Mouse (Mus musculus) T-cell, adult 2 months (primary cell): Measurements from ENCODE around the gene Ahdc1.
"Not testable (repeated sequence)": the region's sequence is repeated elsewhere in the genome, so short reads cannot be mapped to it uniquely, and the experiment has no call there.

Experiments used
- DNase-seq: peaks from one replicate; pipeline ENCODE4 v3.0.0; 2022; ENCODE audit warnings: low spot score

Ahdc1 gene

DNA sequence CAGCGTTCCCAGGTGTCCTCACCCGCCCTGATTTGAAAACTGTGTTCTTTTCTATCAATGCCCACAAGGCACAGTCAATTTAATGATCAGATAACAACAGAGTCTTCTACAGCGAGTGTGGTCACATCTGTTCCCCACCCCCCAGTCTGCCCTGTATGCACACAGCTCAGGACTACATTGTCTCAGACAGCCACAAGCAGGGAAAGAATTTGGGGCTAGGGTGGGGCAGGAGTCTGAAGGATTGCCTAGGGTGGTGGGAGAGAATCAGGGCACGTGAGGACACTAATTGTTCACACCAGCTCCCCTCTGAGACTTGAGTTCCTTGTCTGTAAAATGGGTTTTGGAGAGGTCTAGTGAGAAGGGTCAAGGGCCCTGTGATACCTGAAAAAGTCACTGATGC is 17.5 kb upstream of the Ahdc1 start:
- DNase-seq, result no peak

DNA sequence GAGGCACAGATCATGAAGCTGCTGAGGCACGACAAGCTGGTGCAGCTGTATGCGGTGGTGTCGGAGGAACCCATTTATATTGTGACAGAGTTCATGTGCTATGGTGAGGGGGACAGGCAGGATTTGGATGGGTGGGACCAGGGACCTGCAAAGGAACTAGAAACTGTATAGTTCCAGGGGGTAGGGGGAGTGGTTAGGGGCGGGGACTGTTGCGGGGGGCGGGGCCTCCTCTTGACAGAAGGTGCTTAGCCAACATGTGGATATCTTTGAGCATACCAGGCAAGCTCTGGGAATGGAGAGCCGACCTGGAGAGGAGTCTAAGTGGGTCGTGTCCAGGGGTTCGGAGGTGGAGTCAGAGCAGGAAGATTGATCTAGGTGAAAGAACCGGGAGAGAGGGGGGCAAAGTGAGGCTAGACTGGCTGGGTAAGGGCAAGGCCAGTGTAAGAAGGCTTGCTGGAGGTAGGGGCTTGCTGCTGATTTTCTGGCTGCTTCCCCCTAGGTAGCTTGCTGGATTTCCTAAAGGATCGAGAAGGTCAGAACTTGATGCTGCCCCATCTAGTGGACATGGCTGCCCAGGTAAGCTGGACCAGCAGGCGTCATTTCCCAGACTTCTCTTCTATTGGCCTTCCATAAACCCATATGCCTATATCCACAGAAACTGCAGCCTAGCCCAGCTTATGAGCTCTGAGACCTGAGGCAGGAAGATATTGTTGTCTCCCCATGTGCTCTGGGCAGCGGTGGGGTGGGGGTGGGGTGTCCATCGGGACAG is 13.4 kb upstream of the Ahdc1 start:
- no peak for DNase-seq

DNA sequence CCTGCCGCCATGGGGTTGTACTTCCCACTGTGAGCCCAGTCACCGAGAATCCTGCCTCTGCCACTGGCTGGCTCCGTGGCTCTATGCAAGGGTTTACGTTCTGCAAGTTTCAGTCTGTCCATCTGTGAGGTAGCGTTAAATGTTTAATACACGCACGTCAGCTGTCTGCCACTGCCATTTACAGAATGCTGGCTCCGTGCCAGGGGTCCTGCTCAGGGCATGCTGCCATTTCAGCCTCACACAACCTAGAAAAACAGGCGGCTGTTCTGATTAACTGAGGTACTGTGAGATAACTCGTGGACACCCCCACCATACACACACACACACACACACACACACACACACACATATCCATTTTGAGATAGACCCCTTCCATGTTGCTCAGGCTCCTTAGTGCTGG is 8.2 kb upstream of the Ahdc1 start:
- DNase-seq, result no peak

DNA sequence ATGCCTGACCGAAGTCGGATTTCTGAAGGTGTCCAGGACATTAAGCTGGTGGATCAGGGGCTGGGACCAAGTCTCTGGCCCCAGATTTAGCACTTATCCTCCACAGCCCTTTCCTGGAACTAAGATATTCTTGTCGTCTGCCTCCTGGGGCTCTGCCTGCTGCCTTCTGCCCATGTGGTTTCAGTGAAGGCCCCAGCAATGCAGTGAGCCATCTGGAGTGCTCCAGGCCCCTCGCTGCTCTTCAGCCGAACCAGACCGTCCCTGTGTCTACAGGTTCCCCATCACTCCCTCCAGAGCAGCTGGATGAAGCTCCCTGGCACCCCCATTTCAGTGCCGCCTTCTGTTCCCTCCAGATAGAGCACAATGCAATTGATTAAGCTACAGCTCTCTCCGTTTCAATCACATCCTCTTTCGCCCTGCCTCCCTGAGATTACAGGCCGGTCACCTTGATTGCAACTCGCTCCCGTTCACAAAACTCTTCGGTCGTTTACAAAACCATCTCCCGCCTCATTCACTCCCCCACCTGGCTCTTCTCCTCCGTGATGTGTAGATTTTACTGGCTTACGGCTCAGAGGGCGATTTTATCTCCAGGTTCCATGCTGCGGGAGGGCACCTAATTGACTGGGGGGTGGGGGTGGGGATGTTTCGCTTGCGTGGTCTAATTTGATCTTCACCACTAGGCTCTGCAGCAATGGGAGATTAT is 7.6 kb upstream of the Ahdc1 start:
- no peak for DNase-seq

DNA sequence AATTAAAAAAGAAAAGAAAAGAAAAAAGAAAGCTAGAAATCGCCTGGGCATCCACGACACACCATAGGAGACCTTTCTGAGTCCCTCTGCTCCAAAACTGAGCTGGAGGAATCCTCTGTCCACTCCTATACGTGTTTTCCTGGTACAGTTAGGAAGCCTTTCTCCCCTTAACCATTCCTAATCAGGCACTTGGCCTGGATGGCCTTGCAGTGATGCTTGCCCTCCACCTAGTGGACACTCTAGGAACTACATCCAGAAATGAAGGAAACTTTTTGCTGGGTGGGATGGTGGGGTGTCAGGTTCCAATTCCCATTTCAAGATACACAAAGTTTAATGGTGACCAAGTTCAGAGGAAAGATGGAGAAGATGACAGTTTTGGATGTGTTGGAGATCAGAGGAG is 5.8 kb upstream of the Ahdc1 start:
- peak; percentile 67 for DNase-seq

DNA sequence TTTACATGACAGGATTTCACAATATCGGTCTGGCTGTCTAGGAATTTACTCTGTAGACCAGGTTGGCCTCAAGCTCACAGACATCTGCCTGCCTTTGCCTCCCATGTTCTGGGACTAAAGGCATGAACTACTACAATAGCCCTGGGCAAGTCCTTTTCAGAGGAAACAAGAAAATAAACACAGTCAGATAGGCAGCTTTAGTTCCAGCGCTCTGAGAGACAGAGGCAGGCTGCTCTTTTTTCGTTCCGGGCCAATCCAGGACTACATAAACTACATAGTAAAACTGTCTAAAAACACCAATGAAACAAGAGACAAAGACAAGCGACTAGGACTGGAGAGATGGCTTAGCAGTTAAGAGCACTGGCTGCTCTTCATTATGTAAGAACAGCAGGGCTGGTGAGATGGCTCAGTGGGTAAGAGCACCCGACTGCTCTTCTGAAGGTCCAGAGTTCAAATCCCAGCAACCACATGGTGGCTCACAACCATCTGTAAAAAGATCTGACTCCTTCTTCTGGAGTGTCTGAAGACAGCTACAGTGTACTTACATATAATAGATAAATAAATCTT is 5.1 kb upstream of the Ahdc1 start:
- not testable (repeated sequence) for DNase-seq

DNA sequence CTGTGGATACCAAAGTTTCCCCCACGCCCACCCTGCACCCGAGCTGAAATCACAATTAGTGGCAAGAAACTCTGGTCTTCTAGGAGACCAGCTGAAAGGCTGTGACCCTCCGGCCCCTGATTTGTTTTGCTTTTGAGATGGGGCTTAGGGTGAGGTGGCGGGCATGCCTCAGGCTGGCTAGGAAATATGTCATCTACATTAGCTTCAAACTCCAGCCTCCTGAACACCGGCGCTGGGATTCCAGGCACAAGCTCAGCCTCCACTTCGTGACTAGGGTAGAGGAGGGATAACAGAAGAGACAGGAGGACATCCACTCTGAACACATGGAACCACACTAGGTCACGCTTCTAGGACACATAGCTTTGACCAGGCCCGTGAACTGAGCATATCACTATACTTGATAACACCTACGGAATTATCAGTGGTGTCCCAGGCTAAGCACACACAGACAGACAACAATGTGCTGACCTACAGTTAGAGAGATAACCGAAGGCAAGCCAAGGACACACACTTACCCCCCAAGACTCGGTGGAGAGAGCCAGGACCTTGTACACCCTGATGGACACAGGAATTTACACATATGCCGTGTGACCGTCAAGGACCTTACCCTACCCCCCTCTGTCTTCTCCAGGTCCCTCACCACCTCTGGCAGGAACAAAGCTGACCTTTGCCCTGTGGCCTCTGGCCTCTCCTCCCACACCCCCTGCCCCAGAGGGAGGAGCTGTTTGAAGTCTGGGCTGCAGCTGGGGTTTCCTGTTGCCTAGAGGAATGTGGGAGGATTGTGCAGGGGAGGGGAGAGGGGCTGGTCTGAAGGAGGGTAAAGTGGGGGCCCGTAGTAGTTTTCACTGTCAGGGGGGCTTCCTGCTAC is 3.3 kb upstream of the Ahdc1 start:
- DNase-seq, result no peak

DNA sequence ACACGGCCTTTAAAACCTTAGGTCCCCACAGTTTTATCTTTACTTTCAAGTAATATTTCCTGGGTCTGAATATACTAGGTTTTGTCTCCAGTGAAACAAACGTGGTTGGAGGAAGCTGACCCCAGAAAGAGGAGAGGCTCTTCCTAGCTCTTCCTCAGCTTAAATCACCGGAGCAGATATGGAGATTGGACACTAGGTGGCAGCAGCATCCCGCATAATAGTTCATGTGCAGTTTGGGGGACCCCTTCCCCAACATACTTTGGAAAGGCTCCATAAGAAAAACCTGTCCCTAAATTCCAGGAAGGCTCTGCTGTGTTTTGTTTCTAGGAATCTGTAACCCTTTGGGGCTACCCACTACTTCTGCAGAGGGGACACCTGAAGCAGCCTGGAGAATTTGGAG is 1.9 kb upstream of the Ahdc1 start:
- DNase-seq, result peak; percentile 55

DNA sequence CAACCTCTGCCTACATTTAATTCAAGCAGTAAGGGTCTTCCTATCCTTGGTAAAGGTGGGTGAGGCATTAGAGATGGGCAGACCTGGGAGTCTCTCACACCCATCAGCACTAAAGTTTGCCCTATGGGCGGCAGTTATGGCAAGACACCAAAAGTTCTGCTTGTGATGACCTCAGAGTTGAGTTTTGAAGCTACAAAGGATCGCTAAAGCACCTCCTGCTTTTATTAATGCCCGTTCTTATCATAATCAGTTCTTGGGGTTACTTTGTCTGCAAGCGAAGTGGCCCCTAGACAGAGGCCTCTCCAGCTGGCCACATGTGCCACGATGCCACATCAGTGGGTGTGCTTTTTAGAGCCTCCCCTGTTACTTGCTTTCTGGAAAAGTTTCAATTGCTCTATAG is 1.4 kb upstream of the Ahdc1 start:
- DNase-seq, result no peak

DNA sequence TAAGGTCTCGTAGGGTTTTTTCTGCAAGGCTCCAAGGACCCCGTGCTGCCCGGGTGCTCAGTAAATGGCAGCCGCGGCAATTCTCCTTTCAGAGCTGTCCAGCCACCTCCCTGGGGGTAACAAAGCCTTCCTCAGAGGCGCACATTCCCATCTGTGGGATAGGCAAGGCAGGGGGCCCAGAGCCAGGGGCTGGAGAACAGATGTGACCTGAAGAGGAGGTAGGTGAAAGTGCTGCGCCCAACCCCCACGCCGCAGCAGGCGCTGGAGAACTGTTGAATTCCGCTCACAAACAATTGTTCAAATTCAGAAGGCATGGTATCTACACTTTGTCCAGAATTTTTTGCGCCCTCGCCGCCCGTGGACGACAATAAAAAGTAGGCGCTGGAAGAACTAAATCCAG is 449 bp upstream of the Ahdc1 start:
- DNase-seq, result no peak

DNA sequence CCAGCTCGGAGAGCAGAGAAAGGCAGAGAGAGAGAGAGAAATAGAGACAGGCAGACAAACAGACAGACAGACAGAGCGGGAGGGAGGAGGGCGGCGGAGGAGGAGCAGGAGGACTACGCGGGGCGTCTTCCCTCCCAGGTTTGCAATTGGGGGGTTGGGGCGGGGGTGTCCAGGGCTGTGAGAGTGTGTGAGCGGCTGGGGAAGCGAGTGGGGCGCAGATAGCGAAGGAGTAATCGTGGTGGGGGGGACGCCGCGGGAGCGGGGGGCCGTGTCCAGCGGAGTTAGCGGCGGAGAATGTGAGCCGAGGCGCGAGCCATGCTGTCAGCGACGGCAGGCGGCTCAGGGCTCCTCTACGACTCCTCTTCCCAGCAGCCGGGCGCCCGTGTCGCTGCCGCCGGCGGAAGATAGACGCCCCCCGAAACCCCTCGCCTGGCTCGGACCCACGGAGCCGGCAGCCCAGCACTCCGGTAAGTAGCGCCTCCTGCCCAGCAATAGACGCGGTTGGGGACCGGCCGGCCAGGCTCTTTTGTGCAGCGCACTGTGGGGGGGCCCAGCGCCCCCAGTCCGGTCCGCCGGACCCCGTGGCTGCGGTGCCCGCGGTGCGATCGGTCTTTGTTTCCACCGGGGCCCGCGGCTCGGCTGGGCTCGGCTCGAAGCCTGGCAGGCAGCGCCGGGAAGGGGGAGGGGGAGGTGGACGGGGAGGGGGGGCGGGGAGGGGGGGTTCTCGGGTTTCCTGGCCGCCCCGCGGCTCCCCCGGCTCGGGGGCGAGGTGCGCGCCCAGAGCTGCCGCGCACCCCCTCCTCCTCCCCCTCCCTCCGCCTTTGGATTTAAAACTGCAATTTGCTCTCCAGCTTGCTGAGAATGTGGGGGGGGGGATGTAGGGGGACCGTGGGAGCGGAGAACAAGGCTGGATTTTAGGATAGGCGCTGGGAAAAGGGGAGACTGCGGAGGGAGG is 1.0 kb downstream of the Ahdc1 start:
- DNase-seq, result peak; percentile 22

DNA sequence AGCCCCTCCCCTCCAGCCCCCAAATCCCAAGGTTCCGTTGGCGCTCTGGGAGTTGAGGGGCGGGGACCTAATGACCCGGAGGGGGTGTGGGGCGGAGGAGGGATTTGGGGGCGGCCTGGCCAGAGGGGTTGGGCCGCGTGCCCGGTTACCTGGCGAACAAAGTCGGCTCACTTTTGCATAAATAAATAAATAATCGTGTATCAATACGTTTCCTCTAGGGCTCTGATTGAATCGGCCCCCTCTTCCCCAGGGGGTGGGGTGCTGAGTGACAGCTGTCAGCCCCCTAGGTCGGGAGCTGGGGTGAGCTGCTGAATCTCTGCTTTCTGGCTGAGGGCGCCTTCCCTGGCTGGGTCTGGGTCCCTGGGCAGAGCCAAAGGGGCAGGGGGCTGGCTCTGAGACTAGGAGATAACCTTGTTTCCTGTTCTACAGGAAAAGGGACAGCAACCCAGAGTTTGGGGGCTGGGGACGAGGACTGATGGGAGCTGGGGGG is 1.8 kb downstream of the Ahdc1 start:
- DNase-seq, result peak; percentile 26

DNA sequence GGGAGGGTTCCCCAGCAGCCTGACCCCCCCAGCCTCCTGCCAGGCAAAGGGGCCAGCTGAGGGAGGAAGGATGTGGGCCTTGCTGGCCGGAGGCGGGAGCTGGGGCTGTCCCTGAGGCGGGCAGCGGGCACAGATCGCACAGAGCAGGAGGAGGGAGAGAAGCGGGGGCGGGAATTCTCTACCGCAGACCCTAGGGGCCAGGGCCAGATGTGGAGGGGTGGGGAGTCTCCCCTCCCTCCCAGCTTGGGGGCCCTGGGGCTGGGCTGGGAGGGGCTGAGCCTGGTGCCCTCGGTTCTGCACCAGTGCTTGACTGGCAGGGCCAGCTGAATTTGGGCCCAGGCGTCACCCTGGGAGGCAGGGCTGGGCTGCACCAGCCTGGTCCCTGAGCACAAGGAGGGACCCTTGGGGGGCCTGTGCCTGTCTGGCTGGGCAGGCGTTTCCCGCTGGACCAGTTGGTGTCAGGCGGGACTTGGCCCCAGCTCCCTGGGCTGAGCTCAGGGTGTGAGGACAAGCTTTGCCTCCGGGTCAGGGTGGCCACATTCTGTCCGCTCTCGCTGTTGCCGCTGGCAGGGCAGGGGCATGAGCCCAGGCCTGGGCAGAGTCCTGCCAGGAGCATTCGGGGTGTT is 2.3 kb downstream of the Ahdc1 start:
- no peak for DNase-seq

DNA sequence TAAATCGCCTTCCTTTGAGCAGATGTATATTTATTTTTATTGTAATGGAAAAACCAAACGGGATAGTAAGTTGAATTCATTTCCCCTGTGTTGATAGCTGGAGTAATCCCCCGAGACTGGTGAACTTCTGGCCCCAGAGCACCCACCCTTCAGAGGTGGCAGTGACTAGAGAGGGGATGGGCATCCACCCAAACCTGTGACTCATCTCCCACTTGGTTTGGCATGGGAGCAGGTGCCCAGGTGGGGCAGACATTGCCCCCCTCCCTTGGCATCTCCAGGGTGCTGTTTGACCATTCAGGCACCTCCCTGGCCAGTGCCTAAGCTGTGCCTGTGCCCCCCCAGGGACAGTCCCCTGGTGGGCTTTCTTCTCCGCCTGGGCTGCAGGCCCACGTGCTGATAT is 3.0 kb downstream of the Ahdc1 start:
- no peak for DNase-seq

DNA sequence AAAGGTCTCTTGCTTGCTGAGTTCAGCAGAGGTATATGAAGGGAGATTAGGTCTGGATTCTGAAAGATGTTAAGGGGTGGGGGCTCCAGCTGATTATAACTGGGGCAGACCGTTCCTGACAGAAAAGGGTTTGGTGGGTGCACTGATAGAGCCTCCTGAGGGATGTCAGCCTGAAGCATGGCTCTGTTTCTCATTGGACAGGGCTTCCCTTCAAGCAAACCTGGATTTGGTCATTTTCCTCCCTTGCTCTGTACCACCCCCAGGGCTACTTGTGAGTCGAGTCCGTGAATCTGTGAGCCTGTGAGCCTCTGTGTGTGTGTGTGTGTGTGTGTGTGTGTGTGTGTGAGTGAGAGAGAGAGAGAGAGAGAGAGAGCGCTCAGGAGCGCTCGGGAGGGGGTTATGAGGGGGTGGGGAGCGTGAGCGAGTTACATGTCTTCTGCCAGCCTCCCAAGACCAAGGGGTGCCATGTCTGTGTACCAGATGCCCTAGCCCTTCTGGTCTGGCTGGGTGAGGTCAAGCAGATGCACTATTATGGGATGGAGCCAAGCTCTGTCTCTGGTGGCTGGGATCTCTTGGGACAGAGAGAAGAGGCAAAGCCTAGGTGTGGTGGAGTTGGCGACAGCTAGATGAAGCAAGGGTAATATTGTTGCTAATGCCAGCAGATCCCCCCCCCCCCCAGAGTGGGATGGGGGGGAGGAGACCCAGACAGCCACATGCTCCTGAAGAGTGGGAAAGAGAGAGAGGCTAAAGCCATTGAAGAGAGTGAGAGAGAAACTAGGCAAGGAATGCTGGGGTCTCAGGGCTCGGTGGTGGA is 4.0 kb downstream of the Ahdc1 start:
- DNase-seq, result no peak

DNA sequence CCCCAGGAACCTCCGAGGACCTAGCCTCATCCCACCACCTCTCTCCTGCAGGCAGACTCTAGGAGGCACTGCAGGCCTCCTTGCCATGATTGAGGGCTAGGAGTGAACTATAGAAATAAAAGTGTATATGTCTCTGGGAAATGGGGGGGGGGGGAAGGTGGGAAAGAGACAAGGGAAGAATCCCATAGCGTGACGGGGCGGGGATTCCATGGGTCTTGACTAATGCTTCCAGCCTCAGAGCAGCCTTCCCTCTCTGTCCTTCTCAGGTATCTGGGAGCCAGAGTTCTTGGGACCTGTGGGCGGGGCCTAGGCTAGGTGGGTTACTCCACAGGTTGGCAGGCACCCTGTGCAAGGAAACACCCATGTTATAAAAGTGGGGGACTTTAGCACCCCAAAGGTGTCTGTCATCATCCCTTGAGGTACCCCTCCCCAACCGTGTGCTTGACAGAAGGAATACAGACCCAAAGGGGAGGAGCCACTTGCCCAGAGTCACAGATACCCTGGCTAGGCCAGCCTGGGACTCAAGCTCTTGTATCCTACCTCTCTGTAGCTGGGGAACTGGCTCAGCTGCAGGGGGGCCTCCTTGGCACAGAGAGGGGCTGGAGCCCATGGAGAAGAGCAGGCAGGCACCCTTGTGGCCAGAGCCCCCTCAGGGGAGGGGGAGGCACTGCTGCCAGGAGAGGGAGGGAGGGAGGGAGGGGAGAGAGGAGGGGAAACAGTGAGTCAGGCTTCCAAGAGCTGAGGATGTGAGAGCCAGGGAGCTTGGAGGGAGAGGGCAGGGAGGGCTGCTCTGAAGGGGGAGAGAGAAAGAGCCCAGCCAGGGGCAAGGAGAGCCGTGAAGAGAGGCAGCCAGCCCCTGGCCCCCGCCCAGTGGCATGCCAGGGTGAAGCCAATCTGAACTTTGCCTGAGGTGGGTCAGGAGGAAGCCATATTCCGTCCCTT is 4.9 kb downstream of the Ahdc1 start:
- DNase-seq, result no peak

DNA sequence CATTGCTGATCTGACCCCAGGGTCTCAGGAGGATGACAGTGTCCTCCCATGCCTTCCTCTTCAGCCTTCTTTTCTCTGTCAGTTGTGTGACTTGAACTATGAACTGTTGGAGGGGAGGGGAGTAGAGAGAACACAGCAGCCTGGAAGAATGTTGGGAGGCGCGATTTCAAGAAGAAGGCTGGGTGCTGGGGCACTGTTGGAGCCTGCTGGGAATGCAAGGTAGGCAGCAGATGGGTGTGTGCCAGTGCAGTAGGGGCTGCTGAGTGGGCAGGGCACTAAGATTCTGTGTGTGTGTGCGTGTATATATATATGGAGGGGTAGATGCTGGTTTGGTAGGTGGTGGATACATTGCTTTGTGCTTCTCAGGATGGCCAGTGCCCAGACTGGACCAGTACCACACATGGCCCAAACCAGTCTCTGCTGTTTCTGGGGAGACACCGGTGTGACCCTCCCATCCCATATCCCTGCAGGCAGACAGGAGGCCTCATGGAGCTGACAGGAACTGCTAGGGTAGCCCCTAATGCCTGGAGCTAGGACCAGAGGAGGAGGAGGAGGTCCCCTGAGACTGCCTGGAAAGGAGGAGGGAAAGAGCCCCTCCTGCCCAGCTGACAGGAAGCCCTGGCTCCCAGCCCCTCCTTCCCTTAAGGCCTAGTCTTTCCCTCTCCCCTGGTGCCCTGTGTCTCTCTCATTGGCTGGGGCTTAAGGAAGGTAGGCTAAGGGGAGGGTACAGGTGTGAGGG is 5.8 kb downstream of the Ahdc1 start:
- DNase-seq, result no peak
